Mouse (Mus musculus) embryonic fibroblast, embryonic 13.5 days (primary cell): ENCODE measurements around the gene Gpd1l.

Source experiments
- CTCF ChIP-seq: IDR thresholded peaks from 2 replicates; pipeline ENCODE4 v1.5.1; 2011; ENCODE audit warnings: mild to moderate bottlenecking, control low read depth, low read length, moderate library complexity, borderline replicate concordance; ENCODE audit not compliant: insufficient read depth
- POLR2A ChIP-seq: IDR thresholded peaks from 2 replicates; pipeline ENCODE4 v1.6.1; 2011; ENCODE audit warnings: low read depth, mild to moderate bottlenecking, control low read depth, low read length, moderate library complexity

- no peak for TF ChIP-seq POLR2A
- TF ChIP-seq CTCF = no peak
These were observed 80.5 kb downstream of the Gpd1l start for GRCm38 (mm10) chr9:114853336-114853735.
